In the genomic region with DNA sequence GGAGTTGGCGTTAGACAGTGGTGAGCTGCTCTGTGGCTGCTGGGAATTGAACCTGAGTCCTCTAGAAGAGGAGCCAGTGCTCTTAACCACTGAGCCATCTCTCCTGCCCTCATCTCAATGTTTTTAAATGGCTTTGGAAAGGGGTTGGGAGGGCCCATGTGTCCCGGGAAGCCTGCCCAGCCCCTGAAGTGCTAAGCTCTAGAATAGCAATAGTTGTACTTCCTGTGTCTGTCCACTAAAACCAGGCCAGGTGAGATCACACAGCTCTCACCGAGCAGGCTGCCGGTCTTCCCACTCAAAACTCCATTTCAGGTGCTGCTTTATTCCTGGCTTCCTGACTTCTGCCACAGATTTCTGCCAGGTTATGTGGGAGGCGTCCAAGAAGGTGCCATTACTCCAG, we compare ENCODE assay signal across 26 mouse cellular contexts. TPM values are rescaled to one million over a fixed set of nuclear protein-coding genes. Genes with fewer than 3 reads are reported as not detected.
"Had no signal": no experiment of that assay in that cellular context is flagged by ENCODE, and none has a peak within 500 bp of the region (broad histone marks: within the 10 kb centered on the region; RNA-seq: fewer than 3 reads in every experiment).

No protein-coding gene starts in this region.

- H3K27me3 ChIP-seq: midbrain, embryonic 12.5 days; neural tube, embryonic 13.5 days; neural tube, embryonic 15.5 days had no signal

- H3K9ac ChIP-seq: lung, embryonic 14.5 days; midbrain, embryonic 12.5 days; neural tube, embryonic 13.5 days; neural tube, embryonic 15.5 days had no signal

- DNase-seq: lung, embryonic 14.5 days; lung, postnatal 10 days; lung, postnatal 4 days; midbrain, embryonic 14.5 days; retina, postnatal 1 day; right cerebral cortex, adult 18-20 months; right cerebral cortex, postnatal 25 days; right cerebral cortex, postnatal 4 days; spleen, adult 18-20 months; thymus, adult 18-20 months; thymus, postnatal 14 days; thymus, postnatal 36 days had no signal

- ATAC-seq: midbrain, embryonic 16.5 days had no signal

- H3K4me3 ChIP-seq: midbrain, embryonic 10.5 days; midbrain, embryonic 12.5 days; myocyte; neural tube, embryonic 13.5 days; neural tube, embryonic 15.5 days had no signal

- H3K9me3 ChIP-seq: midbrain, embryonic 10.5 days; midbrain, embryonic 12.5 days; neural tube, embryonic 13.5 days; neural tube, embryonic 15.5 days had no signal

- H3K4me2 ChIP-seq: lung, embryonic 14.5 days; midbrain, embryonic 12.5 days; neural tube, embryonic 13.5 days; neural tube, embryonic 15.5 days had no signal

- H3K27ac ChIP-seq: midbrain, embryonic 10.5 days; midbrain, embryonic 12.5 days; neural tube, embryonic 13.5 days; neural tube, embryonic 15.5 days had no signal

RNA-seq across cellular contexts. Expression of gene Gm498, which starts 26.5 kb away (rescaled TPM):
- total RNA-seq: megakaryocyte, adult 5-6 weeks; megakaryocyte-erythroid progenitor cell, adult 5-6 weeks had no signal
- polyA plus RNA-seq: lung, embryonic 14.5 days; lung, embryonic 16.5 days; midbrain, embryonic 10.5 days; midbrain, embryonic 12.5 days; midbrain, embryonic 14.5 days; midbrain, embryonic 16.5 days; myocyte; neural tube, embryonic 11.5 days; neural tube, embryonic 13.5 days; neural tube, embryonic 15.5 days; small intestine, adult 2 months; stomach, embryonic 14.5 days; stomach, embryonic 16.5 days; thymus, postnatal 0 days had no signal

RNA-seq across cellular contexts. Expression of gene Mrgpre, which starts 55.8 kb away (rescaled TPM):
- total RNA-seq: megakaryocyte, adult 5-6 weeks had no signal
